Mouse (Mus musculus): ENCODE measurements around the gene Nqo1. TPM values are rescaled to one million over a fixed set of nuclear protein-coding genes. Genes with fewer than 3 reads are reported as not detected.
A peak's percentile ranks its signal among the peaks of the same experiment; 100 is the strongest.

The Nqo1 gene
- total RNA-seq (2021) = 1 to 10 TPM; 4.5 to 6.1 TPM
- long read RNA-seq, experiment 1, partial matches to known transcripts = 2 of 4 reads
- long read RNA-seq, experiment 1, other reads (novel, unspliced or antisense) = 0 of 4 reads
- long read RNA-seq, experiment 2, partial matches to known transcripts = 0 of 1 reads
- long read RNA-seq, experiment 2, other reads (novel, unspliced or antisense) = 0 of 1 reads

DNA sequence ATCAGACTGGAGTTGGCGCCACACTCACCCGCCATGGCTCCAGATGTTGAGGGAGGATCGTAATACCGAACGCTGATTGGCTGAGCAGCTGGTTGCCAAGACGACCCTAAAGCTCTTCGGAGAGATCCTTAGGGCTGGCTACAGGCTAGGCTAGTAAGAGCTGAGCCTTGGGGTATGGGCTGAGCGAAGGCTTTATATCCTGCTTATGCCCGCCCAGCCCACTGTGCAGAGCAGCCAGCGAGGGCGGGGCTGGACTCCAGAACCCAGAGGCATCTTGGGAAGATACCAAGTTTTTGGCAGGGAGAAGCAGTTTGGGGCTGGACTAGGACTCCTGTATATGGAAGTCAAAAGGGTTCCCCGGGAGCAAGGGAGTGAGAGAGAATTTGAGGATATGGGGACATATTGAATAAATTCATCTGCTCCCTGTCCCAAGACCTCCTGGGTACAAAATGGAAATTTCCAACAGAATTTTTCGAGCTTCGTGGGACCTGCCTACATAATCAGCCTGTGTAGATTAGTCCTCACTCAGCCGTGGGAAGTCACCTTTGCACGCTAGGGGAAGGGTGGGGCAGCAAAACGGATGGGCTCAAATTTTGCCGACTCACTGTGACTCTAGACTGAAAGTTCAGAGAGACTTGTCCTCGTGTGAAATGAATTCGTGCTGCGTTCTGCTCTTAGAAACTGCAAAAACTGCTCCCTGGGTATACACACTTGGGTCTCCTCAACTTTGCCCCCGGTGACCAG lies at the start of gene Nqo1:
Gene Nqo1 (minus strand): TSS at position 169 of the 744 bp plus-strand sequence.
- peak; percentile 80 to 83 for DNase-seq

DNA sequence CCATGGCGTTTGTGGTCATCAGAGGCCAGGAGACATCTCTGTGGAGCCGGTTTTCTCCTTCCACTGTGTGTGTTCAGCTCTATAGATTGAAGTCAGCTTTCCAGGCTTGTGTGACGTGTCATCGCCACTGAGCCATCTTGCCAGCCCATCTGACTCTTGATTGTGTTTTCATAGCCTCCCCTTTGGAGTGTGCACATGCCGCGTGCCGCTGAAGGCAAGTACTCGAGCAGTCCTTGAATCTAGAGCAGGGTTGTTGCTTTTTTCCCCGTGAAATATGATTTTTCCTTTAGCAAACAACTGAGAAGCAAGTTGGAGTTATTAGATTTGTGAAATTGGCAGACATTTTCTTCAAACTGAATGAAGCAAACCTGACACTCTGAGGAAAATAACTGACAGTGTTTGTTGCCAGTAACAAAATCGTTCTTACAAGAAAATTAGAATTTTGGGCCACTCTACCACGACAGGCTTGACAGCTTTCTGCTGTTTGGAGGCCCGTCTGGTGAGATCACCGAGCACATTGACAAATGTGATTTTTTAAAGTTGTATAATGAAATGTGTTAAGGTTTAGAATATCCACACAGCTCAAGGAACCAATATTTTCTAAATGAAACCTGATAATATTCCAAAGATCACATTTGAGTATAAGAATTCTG lies 48.5 kb upstream of the Nqo1 start:
- no peak for DNase-seq

DNA sequence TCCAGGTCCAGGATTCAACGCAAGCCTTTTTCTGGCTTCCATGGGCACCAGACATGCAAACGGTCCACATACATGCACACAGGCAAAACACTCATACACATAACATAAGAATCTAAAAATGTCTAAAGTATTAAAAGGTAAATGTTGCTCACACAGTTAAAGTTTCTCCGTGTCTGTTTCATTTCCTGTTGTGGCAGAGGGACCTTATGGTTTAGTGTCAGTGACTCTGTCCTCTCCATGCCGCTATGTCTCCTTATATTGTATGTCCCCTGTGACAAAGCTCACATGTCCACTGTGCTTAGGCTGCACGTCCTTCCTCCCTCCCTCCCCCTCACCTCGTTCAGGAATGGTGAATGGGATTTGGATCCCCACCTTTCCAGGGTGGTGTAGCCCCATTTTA lies 46.6 kb upstream of the Nqo1 start:
- no peak for DNase-seq

DNA sequence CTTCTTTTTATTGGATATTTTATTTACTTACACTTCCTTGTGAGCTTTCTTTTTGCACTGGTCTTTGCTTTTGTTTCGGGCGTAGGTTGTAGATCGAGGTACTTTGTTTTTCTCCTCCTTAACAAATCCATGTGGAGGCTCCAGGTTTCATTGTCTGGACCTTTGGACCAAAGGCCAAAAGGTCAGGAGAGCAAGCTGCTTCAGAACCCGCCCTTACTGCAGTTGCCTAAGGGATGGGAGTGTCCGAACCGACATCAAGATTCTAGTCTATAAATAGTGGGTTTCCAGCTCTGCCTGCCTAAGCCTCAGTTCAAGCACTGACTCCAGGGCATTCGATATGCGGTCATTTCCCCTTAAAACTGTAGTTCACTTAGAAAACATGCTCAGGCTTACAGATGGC lies 46.1 kb upstream of the Nqo1 start:
- no peak for DNase-seq

DNA sequence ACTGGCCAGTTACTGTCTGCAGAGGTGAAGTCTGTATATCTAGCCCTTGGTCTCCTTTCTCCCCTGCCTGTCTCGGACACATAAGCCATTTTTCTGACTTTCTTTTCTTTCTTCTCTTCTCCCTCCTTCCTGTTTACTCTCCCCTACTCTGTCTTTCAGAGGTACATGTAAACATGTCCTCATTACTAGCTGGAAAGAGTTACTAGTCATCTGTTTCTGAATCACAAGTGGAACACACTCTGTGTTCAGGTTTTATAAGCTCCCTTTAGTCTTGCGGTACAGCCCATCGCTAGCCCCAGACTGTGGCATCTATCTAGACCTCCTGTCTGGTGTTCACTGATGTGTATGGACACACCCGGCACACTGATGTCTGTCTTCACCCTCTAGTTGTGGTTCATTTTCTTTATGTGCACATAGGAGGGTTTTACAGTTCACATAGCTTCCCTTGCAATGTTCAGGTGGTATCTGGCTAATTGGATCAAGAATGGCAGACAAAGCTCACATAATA lies 45.4 kb upstream of the Nqo1 start:
- no peak for DNase-seq

DNA sequence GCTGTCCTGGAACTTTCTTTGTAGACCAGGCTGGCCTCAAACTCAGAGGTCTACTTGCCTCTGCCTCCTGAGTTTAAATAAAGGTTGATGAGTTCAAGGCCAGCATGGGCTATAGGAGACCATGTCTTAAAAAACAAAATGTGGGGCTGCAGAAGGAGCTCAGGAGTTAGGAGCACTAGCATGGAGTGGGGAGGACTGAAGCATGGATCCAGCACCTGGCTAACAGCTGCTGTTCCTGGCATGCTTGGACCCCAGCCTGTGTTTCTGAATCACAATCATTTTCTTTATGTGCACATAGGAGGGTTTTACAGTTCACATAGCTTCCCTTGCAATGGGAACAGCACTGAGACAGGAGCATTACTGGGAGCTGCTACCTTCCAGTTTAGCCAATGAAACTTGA lies 44.7 kb upstream of the Nqo1 start:
- DNase-seq = no peak

DNA sequence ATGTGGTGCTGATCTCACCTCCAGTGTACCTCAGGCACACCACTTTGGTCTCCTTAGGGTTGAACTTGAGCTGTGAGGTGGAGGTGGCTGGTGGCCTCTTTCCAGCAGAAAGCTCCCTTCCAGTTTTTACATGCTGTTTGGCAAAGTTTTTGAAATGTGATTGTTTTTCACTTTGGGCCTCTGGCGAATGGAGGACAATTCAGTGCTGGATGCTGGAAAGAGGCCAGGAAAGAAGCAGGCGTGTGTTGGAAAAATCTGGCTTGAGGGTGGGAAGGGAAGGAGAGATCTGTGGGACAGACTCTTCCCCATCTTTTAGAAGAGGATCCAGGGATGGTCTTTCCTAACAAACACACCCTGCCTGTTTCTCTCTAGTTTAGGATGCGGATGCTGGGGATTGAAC lies 41.6 kb upstream of the Nqo1 start:
- DNase-seq = no peak

DNA sequence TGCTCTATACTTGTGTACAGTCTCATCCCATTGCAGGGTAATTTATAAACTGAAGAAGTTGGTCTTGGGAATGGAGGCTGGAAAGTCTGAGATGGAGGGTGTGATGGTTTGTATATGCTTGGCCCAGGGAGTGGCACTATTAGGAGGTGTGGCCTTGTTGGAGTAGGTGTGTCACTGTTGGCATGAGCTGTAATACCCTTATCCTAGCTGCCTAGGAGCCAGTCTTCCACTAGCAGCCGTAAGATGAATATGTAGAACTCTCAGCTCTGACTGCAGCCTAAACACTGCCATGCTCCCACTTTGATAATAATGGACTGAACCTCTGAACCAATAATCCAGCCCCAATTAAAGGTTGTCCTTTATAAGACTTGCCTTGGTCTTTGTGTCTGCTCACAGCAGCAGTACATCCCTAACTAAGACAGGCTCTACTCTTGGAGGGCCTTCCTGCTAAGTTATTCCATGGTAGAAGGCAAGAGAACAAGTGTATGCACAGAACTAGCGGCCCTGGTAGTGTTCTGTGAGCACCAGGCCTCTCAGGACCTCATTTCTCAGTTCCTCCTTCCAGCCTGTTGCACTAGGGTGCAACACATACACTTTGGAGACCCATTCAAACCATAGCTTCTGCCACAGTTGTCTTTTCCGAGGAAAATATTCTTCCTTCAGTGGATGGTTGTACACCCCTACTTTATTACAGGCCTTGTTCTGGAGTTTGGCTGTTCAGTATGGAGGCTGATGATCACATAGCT lies 37.0 kb upstream of the Nqo1 start:
- no peak for DNase-seq

DNA sequence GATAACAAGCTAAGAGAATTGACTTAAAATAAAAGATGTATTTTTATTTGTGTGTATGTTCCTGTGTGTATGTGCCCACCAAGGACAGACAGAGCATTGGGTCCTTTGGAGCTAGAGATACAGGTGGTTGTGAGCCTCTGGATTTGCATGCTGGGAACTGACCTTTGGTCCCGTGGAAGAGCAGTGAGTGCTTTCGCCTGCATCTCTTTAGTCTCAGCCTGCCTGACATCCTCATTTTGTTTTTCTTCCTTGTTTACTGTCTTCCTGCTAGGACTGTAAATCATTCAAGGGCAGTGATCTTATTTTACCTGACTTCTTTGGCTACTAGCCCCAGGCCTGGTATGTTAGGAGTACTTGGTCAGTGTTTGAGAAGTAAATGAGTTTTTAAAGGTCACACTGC lies 34.7 kb upstream of the Nqo1 start:
- no peak for DNase-seq

DNA sequence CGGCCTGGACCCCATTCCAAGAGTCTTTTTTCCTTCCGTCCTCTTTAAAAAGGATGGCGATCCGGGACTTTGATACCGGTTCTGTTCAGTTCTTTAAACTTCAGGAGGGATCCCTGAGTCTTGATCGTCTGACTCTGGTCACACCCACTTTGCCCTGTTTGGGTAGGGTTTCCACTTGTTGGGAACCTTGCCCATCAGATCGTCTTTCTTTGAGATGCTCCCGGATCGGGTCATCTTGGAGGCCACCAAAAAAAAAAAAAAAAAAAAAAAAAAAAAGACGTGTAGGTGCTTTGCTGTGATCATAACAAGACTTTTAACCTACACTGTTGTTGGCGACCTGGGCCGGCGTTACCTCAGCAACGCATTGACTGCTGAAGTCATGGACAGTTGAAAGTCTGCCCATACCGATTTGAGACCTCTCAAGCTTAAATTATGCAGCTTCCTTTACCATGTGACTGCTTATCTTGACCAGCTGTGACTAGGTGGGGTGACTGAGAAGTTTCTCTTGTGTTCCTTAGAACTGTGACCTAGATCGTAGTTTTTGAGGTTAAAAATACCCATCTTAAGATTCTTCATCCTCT lies 33.9 kb upstream of the Nqo1 start:
- peak; percentile 24 to 33 for DNase-seq

DNA sequence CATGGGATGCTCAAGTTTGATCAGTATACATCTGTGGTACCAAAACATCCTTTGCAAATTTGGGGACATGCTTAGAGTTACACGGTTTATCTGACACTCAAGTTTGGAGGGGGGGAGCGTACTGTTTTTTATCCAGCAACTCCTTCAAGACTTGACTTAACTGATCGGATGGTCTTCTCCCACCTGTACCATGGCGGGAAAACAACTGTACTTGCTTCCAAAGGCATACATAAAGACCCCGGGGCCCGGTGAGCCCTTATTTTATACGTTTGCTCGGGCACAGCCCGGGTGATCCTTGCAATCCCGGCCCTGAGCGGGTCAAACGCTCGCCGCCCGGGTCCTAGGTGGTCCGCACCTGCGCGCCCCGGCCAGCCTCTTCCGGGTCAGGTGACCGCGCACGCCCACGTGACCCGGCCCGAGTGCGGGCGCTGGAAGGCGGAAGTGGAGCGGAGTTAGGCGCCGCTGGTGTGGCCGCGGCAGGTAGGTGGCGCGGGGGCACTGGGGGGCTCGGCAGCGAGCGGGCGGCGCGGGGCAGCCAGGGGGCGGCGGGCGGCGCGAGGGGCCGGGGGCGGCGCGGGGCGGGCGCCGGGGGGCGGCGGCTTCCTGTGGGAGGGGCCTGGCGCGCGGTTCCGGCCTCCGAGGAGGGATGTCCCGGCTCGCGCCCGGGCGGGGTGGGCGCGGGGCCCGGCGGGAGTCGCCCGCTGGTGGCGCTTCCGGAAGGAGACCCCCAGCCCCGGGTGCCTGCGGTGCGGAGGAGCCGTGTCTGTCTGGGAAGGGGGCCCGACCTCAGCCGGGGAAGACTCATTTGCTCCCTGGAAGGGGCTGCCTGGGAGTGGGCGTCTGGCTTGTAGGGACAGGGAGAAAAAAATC lies 33.2 kb upstream of the Nqo1 start, which contains the start of gene Wwp2:
Gene Wwp2 (plus strand): TSS at position 404 of the 870 bp plus-strand sequence.
- peak; percentile 80 to 88 for DNase-seq

DNA sequence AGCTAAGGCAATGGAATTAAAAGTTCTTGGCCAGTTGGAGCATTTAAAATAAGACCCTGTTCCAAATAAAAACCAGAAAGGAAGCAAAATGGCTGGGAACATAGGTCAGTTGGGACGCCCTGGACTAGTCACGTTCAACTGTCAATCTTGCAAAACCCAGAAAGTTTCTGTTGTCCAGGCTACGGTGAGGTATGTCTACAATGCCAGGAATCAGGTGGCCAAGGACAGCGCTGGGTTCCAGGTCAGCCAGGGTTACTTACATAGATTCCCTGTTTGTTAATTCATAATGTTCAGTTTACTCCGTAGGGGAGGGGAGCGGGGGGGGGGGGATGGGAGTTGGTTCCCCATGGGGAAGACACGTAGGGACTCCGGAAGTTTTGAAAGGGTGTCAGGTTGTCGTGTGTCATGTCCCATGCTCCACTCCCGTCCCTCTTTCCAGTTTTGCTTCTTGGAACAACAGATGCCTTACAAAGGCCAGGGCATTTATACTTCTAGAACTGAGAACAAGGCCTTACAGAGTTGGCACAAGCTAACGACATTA lies 32.5 kb upstream of the Nqo1 start:
- DNase-seq = no peak

DNA sequence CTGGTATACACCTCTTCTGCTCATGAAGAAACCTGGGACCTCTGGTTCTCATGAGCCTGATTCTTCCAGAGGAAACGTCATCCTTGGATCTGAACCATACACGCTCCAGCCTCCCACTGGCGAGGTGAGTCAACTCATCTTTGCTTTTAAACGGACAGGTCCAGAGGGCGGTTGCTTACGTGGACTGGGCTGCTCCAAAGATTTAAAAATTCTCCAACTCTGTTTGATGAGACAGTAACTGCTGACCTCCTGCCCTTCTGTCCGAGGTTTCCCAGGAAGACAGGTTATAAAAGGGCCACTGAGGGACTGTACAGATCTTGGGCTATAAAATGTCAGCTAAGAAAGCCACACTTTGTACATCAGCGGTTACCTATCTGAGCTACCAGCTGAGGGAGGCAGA lies 27.8 kb upstream of the Nqo1 start:
- no peak for DNase-seq

DNA sequence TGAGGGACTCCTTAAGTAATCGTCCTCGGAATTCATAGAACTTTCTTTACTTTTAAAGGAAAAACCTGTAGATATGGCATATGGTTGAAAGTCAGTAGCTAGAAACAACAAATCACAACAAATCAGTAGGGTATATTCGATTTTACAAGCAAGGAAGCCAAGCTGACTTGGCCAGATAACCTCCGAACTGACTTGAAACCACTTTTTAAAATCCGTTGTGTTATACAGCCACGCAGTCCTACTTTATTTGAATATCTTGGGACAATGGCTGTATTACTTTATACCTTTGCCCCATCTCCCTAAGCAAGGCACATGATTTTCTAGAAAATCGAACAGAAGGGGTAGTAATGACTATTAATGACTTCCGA lies 22.2 kb upstream of the Nqo1 start:
- no peak for DNase-seq

DNA sequence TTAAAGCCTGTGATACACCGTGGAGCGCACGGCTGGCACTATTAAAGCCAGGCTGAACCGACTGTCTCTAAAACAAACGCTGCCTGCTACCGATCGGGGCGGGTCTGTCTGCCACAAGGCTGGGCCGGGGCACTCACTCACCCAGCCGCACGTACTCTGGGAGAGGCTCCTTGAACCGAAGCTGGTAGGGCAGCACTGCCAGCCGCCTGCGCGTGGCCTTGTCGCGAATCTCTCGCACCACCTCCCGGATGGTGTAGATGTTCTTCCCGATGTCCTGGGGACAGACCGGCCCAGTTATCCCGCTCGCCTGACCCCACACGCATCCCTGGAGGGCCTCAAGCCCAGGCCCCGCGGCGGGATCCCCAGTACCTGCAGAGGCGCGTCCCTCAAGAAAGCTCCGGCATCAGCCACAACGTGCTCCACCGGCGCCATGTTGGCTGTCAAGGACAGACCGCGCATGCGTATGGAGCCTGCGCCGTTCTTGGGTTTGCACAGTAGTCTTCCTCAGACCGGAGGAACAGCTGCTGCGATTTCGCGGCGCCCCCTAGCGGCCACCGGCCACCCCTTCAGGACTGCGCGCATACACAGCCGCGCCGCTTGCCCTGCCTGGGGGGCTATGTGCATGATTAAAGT lies 21.7 kb upstream of the Nqo1 start, which contains the start of gene Nob1:
Gene Nob1 (minus strand): TSS at position 455 of the 633 bp plus-strand sequence.
- DNase-seq = peak; percentile 98 to 99

DNA sequence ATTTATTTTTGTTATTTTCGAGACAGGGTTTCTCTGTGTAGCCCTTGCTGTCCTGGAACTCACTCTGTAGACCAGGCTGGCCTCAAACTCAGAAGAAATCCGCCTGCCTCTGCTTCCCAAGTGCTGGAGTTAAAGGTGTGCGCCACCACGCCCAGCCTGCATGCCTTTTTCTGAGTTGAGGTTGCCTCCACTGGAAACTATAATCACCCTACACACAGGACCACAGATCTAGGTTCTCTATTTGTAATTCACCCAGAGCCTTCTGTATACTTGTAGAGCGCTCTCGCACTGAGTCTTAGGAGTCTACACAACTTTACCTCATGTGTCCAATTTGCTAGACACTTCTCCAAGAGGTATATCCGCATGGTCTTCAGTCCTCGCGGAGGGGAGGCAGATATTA lies 21.2 kb upstream of the Nqo1 start:
- DNase-seq = no peak

DNA sequence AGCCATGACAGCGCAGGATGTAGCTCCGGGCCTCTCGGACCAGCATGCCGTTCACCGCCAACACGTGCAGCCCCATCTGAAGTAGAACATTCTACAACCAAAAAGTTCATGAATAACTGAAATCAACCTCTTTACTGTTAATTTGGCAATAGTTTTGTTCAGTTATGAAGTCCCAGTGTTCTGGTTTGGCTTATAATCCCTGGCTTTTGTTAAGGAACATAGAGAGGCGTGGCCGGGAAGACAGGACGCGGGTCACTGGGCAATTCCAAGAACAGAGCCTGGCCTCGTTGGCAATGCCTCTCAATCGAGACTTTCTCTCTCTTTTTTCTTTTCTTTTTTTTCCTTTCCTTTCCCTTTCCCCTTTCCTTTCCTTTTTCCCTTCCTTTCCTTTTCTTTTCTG lies 14.0 kb upstream of the Nqo1 start:
- no peak for DNase-seq

DNA sequence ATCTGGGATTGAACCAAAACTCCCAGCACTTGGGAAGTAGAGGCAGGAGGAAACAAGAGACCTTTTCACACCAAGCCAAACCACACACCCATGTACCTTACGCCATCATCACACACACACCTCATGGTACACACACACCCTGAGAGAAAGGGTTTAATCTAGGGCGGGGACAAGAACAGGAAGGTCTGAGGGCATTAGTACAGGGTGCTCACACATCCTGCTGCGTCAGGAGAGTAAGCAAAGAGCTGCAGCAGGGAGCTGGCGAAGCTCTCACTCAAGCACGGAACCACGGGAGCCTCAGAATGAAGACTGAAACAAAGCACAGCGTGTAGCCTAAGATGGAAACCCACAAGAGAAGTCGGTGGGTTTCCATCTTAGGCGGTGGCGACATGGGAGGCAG lies 10.9 kb upstream of the Nqo1 start:
- DNase-seq = no peak

DNA sequence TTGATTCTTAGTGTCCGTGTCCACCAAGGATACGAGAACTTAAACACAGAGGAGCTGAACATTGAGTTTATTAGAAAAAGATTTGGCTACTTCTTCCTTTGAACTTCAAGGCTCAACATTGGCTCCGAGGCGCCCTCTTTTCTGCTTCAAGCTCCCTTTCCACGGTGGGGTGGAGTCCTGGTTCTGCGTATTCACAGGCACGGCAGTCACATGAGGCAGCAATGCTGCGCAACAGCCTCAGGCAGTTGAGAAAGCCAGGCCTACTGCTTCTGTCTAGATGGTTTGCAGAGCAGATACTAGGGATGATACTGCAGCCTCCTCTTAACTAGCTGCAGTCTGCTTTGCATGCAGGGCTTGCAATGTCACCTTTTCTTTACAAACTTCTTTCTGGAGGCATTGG lies 9.5 kb upstream of the Nqo1 start:
- DNase-seq = no peak

DNA sequence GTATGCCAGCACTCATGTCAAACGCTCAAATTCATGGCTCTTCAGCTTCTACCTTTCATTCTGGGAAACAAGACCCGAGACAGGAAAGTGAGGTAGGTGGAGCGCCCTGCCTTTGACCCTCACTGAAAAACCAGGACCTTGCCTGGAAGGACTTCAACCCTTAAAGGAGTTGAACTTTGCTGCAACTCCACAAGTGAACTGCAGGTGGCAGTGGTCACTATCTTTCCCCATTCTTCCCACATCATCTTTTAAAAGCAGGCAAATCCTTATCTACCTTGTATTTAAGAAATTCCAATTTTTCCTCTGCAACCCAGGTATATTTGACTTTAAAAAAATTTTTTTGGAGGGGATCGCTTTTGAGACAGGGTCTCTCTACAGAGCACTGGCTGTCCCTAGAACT lies 8.4 kb upstream of the Nqo1 start:
- no peak for DNase-seq

Data from adrenal gland, postnatal 36 days (tissue).